Mouse (Mus musculus) intestine, embryonic 16.5 days (tissue): ENCODE measurements at regions not wholly inside any gene's neighbourhood (a gene's known extent, or its start where the extent isn't known, plus 50 kb on each side); places are given as distances from the start of the nearest gene placed in this dataset.
A peak's percentile ranks its signal among the peaks of the same experiment; 100 is the strongest.

Source experiments
- ATAC-seq: fragments of 200-750 bp; cut with Nextera tagmentation; 2 replicates; pipeline ENCODE4 v1.8.0; 2017; ENCODE audit warnings: moderate TSS enrichment, moderate library complexity
- H3K27ac ChIP-seq: fragments of 300-500 bp; sonication (generic); 2 replicates; pipeline ENCODE4 v1.5.1; 2014; ENCODE audit warnings: mild to moderate bottlenecking, low read length
- H3K27me3 ChIP-seq: fragments of 300-500 bp; sonication (generic); replicated peaks from 2 replicates; pipeline ENCODE4 v1.6.1; 2014; ENCODE audit warnings: low read length, control low read depth, mixed read lengths; ENCODE audit not compliant: control insufficient read depth, insufficient read depth
- H3K36me3 ChIP-seq: fragments of 300-500 bp; sonication (generic); 2 replicates; pipeline ENCODE4 v1.6.1; 2014; ENCODE audit warnings: low read length, control low read depth; ENCODE audit not compliant: control insufficient read depth, insufficient read depth
- H3K4me1 ChIP-seq: fragments of 300-500 bp; sonication (generic); 2 replicates; pipeline ENCODE4 v1.6.1; 2014; ENCODE audit warnings: low read length, control low read depth, mixed read lengths; ENCODE audit not compliant: control insufficient read depth, insufficient read depth
- H3K4me2 ChIP-seq: fragments of 300-500 bp; sonication (generic); 2 replicates; pipeline ENCODE4 v1.6.1; 2014; ENCODE audit warnings: low read depth, low read length, control low read depth
- H3K4me3 ChIP-seq: fragments of 300-500 bp; sonication (generic); 2 replicates; pipeline ENCODE4 v1.5.1; 2014; ENCODE audit warnings: mild to moderate bottlenecking, low read length
- H3K9ac ChIP-seq: fragments of 300-500 bp; sonication (generic); 2 replicates; pipeline ENCODE4 v1.6.1; 2014; ENCODE audit warnings: low read depth, low read length
- H3K9me3 ChIP-seq: fragments of 300-500 bp; sonication (generic); 2 replicates; pipeline ENCODE4 v1.6.1; 2016; ENCODE audit warnings: low read length, control low read depth; ENCODE audit not compliant: control insufficient read depth
- WGBS: fragments of 180-500 bp; shearing (Covaris S2); extraction: QIAGEN DNeasy Blood & Tissue Kit; methylation state at CpG from one replicate; pipeline ENCODE4 v1.1.7; 2014; 5-methylcytosine and 5-hydroxymethylcytosine counted together

GRCm38 (mm10) chr7:135990321-135990720, 274.2 kb upstream of the Mki67 start:
- WGBS, result 70% methylated on average over 6 of the region's 6 CpGs
- ATAC-seq, result no peak
- no peak overlapping the region for H3K4me2 ChIP-seq

DNA sequence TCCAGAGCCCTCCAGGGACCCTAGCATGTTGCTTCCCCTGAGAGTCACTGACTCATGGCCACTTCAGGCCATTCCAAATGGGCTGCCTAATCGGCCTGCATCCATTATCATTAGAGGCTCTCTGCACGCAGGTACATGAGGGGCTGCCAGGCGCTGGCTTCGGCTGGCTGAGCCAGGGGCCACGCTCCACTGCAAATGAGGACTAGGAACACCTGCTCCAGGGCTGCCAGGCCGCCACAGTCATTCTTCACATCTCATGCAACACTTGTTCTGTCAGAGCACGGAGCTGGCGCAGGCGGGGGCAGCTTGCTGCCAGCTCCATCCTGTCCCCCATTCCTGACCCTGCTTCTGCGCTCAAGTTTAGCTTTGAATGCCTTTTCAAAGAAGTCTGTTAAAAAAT, 280.7 kb upstream of the Mki67 start:
- Histone ChIP-seq H3K4me2 (no peak overlapping the region), H3K4me1 (no peaks in the 10 kb centered on the region), H3K9ac (no peak overlapping the region), H3K36me3 (no peaks in the 10 kb centered on the region), H3K9me3 (no peaks in the 10 kb centered on the region), H3K4me3 (no peak overlapping the region), H3K27me3 (no peaks in the 10 kb centered on the region), H3K27ac (no peak overlapping the region)
- no peak for ATAC-seq
- 83% methylated on average over 10 of the region's 10 CpGs for WGBS

More at GRCm38 (mm10) chr7:135990321-135990720, 274.2 kb upstream of the Mki67 start:
- H3K4me3 ChIP-seq, result no peak overlapping the region
- no peaks in the 10 kb centered on the region for H3K36me3 ChIP-seq
- no peaks in the 10 kb centered on the region for H3K9me3 ChIP-seq
- H3K27me3 ChIP-seq, result no peaks in the 10 kb centered on the region
- H3K4me1 ChIP-seq, result no peaks in the 10 kb centered on the region
- no peak overlapping the region for H3K27ac ChIP-seq
- H3K9ac ChIP-seq, result no peak overlapping the region

DNA sequence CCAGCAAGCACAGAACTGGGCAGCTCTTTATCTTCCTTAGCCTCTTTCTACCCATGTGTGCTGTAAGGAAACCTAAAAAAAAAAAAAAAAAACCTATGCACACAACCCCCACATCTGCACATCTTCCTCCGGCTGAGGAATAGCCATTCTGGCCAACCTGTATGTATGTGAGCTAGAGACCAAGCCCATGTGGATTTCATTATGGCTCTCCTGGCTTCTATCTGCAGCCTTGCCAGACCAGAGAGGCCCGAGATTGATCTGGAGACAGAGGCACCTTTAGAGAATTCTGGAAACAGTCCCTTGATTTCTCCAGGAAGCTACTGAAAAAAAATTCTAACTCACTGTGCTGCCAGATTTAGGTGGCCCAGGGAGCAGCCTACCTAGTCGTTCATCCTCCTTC, 281.5 kb upstream of the Mki67 start:
- Histone ChIP-seq H3K4me1 (no peaks in the 10 kb centered on the region), H3K9me3 (no peaks in the 10 kb centered on the region), H3K9ac (no peak overlapping the region), H3K27me3 (no peaks in the 10 kb centered on the region), H3K4me2 (no peak overlapping the region), H3K27ac (no peak overlapping the region), H3K4me3 (no peak overlapping the region), H3K36me3 (no peaks in the 10 kb centered on the region)
- ATAC-seq, result no peak
- WGBS, result 75% methylated on average over 3 of the region's 3 CpGs

- Histone ChIP-seq H3K9ac (no peak overlapping the region), H3K27ac (no peak overlapping the region), H3K27me3 (no peaks in the 10 kb centered on the region; the same call in 1 of the 2 replicates), H3K4me1 (no peaks in the 10 kb centered on the region), H3K36me3 (no peaks in the 10 kb centered on the region), H3K4me3 (no peak overlapping the region), H3K4me2 (no peak overlapping the region), H3K9me3 (no peaks in the 10 kb centered on the region)
- no peak for ATAC-seq
- 70% methylated on average over 8 of the region's 8 CpGs for WGBS
Observed at GRCm38 (mm10) chr7:136002382-136002781, 286.2 kb upstream of the Mki67 start.

DNA sequence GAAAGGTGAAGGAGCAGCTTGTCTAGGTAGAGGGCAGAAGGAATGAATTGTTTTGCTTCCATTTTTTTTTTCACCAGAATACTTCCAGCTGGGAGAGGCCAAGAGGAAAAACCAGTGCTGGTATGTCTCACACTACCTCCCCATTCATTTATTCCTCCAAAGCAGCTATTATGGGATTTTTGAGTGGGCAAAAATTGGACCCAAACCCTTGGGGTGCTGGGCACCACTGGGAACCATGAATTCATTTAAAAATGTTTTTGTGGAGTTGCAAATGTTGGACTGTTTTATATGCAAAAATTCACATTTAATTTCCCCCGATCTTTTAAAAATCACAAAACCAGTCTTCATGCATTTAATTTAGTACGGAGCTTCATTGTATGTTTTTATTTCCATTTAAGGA, 287.1 kb upstream of the Mki67 start:
- Histone ChIP-seq H3K36me3 (no peaks in the 10 kb centered on the region), H3K27ac (no peak overlapping the region), H3K27me3 (peaks cover 5% of the 10 kb centered on the region; the same call in 1 of the 2 replicates), H3K4me1 (no peaks in the 10 kb centered on the region), H3K9me3 (no peaks in the 10 kb centered on the region), H3K4me2 (no peak overlapping the region), H3K4me3 (no peak overlapping the region), H3K9ac (no peak overlapping the region)
- ATAC-seq, result no peak
- 95% methylated on average over 2 of the region's 2 CpGs for WGBS

GRCm38 (mm10) chr7:136007796-136008455, 291.8 kb upstream of the Mki67 start:
- Histone ChIP-seq H3K9me3 (no peaks in the 10 kb centered on the region), H3K4me3 (peak overlapping the region; percentile 0; the same call in 1 of the 2 replicates), H3K36me3 (no peaks in the 10 kb centered on the region), H3K4me2 (peak overlapping the region; percentile 31; the same call in 1 of the 2 replicates), H3K27ac (no peak overlapping the region), H3K27me3 (peaks cover 9% of the 10 kb centered on the region; the same call in 1 of the 2 replicates), H3K4me1 (no peaks in the 10 kb centered on the region), H3K9ac (no peak overlapping the region)
- no peak for ATAC-seq
- 15% methylated on average over 23 of the region's 23 CpGs for WGBS

DNA sequence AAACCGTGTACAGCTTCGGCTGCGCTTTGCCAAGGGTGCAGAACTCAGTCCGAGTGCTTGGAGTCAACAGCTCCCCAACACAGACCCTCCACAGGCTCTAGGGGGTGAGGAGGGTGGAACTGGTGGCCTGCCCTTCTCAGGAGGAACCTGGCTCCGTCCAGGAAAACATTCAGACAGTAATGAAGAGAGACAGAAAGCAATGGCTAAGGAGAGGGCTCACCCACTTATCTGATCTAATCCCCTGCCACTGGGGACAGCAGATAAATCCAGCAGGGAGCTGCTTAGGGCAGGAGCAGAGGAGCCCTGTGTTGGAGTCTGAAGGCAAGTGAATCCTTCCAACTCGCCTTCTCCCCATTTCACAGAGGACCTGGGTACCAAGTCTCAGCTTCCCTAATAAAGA, 292.3 kb upstream of the Mki67 start:
- no peak for ATAC-seq
- Histone ChIP-seq H3K4me2 (peak overlapping the region; percentile 31; the same call in 1 of the 2 replicates), H3K9ac (no peak overlapping the region), H3K27me3 (peaks cover 9% of the 10 kb centered on the region; the same call in 1 of the 2 replicates), H3K4me1 (no peaks in the 10 kb centered on the region), H3K4me3 (peak overlapping the region; percentile 0; the same call in 1 of the 2 replicates), H3K27ac (no peak overlapping the region), H3K9me3 (no peaks in the 10 kb centered on the region), H3K36me3 (no peaks in the 10 kb centered on the region)
- 41% methylated on average over 6 of the region's 6 CpGs for WGBS

GRCm38 (mm10) chr7:136010013-136010412, 293.9 kb upstream of the Mki67 start:
- H3K27ac ChIP-seq, result no peak overlapping the region
- no peaks in the 10 kb centered on the region for H3K36me3 ChIP-seq
- no peaks in the 10 kb centered on the region for H3K9me3 ChIP-seq
- H3K9ac ChIP-seq, result no peak overlapping the region
- ATAC-seq, result no peak
- H3K4me1 ChIP-seq, result no peaks in the 10 kb centered on the region
- no peak overlapping the region for H3K4me2 ChIP-seq
- H3K4me3 ChIP-seq, result no peak overlapping the region
- peaks cover 9% of the 10 kb centered on the region; the same call in 1 of the 2 replicates for H3K27me3 ChIP-seq
- 63% methylated on average over 7 of the region's 7 CpGs for WGBS

GRCm38 (mm10) chr7:136014706-136015105, 298.5 kb upstream of the Mki67 start:
- Histone ChIP-seq H3K27ac (no peak overlapping the region), H3K9ac (no peak overlapping the region), H3K27me3 (no peaks in the 10 kb centered on the region), H3K36me3 (no peaks in the 10 kb centered on the region), H3K9me3 (no peaks in the 10 kb centered on the region), H3K4me2 (no peak overlapping the region), H3K4me1 (no peaks in the 10 kb centered on the region), H3K4me3 (no peak overlapping the region)
- no peak for ATAC-seq
- WGBS, result 50% methylated on average over 4 of the region's 4 CpGs

DNA sequence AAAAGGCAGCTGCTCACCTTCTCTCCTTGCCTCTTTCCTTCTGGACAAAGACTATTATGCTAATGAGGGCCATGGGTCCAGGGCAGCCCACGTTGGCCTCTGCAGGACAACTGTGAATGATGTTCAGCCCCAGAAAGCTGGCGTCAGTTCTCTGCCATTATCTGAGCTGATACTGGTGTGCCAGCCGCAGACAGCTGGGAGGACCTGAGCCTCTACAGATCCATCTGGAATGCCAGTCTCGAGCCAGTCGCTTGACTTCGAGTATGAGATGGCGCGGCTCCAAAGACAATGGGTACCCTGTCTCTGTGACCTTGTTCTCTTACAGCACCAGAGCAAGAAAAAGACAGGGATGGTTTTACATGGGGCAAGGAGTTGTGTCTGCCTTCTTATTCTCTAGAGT, 300.8 kb upstream of the Mki67 start:
- Histone ChIP-seq H3K4me1 (0 out of 2 replicates have a peak, but pooled peaks cover 3% of the 10 kb centered on the region), H3K4me2 (no peak overlapping the region), H3K27ac (no peak overlapping the region), H3K4me3 (no peak overlapping the region), H3K9me3 (no peaks in the 10 kb centered on the region), H3K36me3 (no peaks in the 10 kb centered on the region), H3K9ac (no peak overlapping the region), H3K27me3 (no peaks in the 10 kb centered on the region)
- 72% methylated on average over 8 of the region's 8 CpGs for WGBS
- no peak for ATAC-seq
